Mouse (Mus musculus): Measurements from ENCODE around the gene Sulf2.

GRCm38 (mm10) chr2:166203647-166204046 lies 48.2 kb upstream of the Sulf2 start:
- TF ChIP-seq CTCF (IDR thresholded peaks at IDR 0.05; ENCODE audit: low read depth, low read length) = no peak
- TF ChIP-seq POLR2A (IDR thresholded peaks at IDR 0.05; ENCODE audit: insufficient read depth, low read length) = no peak
- TF ChIP-seq EP300 (IDR thresholded peaks at IDR 0.05; ENCODE audit: insufficient read depth, low read depth, low read length) = no peak

Measured in ES-Bruce4 (cell line).